In genomic region chr7:73419375-73419774, GRCm38 (mm10) we compare ENCODE assay signal across 10 mouse cellular contexts. TPM values are rescaled to one million over a fixed set of nuclear protein-coding genes. Genes with fewer than 3 reads are reported as not detected.
DNase-seq lines count a peak whose midpoint lies in the region; ATAC-seq and TF ChIP-seq lines count a peak whose summit lies in the region.
"Had no signal": no experiment of that assay in that cellular context is flagged by ENCODE, and none has a peak within 500 bp of the region (broad histone marks: within the 10 kb centered on the region; RNA-seq: fewer than 3 reads in every experiment).

No protein-coding gene starts in this region.

- H3K27me3 ChIP-seq in kidney, postnatal 0 days (ENCODE audit: insufficient read depth, low read length), result no peaks in the 10 kb centered on the region
- H3K27me3 ChIP-seq in MEL (ENCODE audit: control insufficient read depth in 1 of 2, insufficient read depth in 2 of 2, low read length in 2 of 2), result no peaks in the 10 kb centered on the region
- H3K27me3 ChIP-seq in forebrain, embryonic 11.5 days (ENCODE audit: control insufficient read depth, insufficient read depth, low read length), result no peaks in the 10 kb centered on the region
- H3K27me3 ChIP-seq in midbrain, embryonic 14.5 days (ENCODE audit: control insufficient read depth, insufficient read depth, low read length), result no peaks in the 10 kb centered on the region
- H3K27me3 ChIP-seq: limb, embryonic 13.5 days had no signal

- no peak for ATAC-seq in kidney, postnatal 0 days (replicated peaks; ENCODE audit: low FRiP score, low read depth)
- 0 out of 2 replicates have a peak, but pooled peaks have one; percentile 9 for ATAC-seq in forebrain, embryonic 11.5 days (replicated peaks; ENCODE audit: low FRiP score)
- peak; percentile 25; the same call in 1 of the 2 replicates for ATAC-seq in midbrain, embryonic 14.5 days (ENCODE audit: low FRiP score, low TSS enrichment)

- H3K4me3 ChIP-seq in kidney, postnatal 0 days (replicated peaks; ENCODE audit: low read depth, low read length), result no peak overlapping the region
- no peak overlapping the region for H3K4me3 ChIP-seq in MEL (ENCODE audit: control insufficient read depth in 1 of 2, insufficient read depth in 1 of 2, low read depth in 2 of 2, low read length in 2 of 2)
- H3K4me3 ChIP-seq in forebrain, embryonic 11.5 days (ENCODE audit: low read depth, low read length), result no peak overlapping the region
- no peak overlapping the region for H3K4me3 ChIP-seq in midbrain, embryonic 14.5 days (replicated peaks; ENCODE audit: low read depth, low read length)
- H3K4me3 ChIP-seq: limb, embryonic 13.5 days had no signal

- no peaks in the 10 kb centered on the region for H3K79me2 ChIP-seq in MEL (ENCODE audit: control insufficient read depth, insufficient read depth, low read length, poor library complexity)

- intact Hi-C loops in left cerebral cortex, postnatal 36 days (cut with DNase I), result no loop called here

- 52% methylated on average over 7 of the region's 7 CpGs for WGBS in kidney, postnatal 0 days
- WGBS in forebrain, embryonic 11.5 days, result 35% methylated on average over 7 of the region's 7 CpGs
- WGBS in midbrain, embryonic 14.5 days, result 28% methylated on average over 7 of the region's 7 CpGs

- peaks cover 4% of the 10 kb centered on the region; the same call in 1 of the 2 replicates for H3K36me3 ChIP-seq in kidney, postnatal 0 days (ENCODE audit: insufficient read depth, low read length)
- H3K36me3 ChIP-seq in MEL (ENCODE audit: control insufficient read depth in 1 of 2, insufficient read depth in 2 of 2, low read length in 2 of 2), result peaks cover 0 to 4% of the 10 kb centered on the region in 2 experiments; a peak in 2 of 4 replicates
- peaks cover 3% of the 10 kb centered on the region; the same call in 1 of the 2 replicates for H3K36me3 ChIP-seq in forebrain, embryonic 11.5 days (ENCODE audit: control insufficient read depth, insufficient read depth, low read length)
- H3K36me3 ChIP-seq in midbrain, embryonic 14.5 days (ENCODE audit: control insufficient read depth, insufficient read depth, low read length), result peaks cover 51% of the 10 kb centered on the region

- peak; percentile 54 for DNase-seq in kidney, postnatal 0 days (ENCODE audit: low spot score)
- DNase-seq in kidney, adult 8-10 months, result no peak
- no peak for DNase-seq in MEL (ENCODE audit: low read depth, low spot score)
- DNase-seq in forebrain, embryonic 11.5 days (ENCODE audit: low spot score), result no peak
- DNase-seq in midbrain, embryonic 14.5 days, result peak; percentile 62
- no peak for DNase-seq in Muller cell, postnatal 12 days (ENCODE audit: inconsistent ontology term)
- DNase-seq in left cerebral cortex, postnatal 36 days (ENCODE audit: low spot score in 2 of 2), result no peak
- DNase-seq in urinary bladder, adult 18-20 months (ENCODE audit: low spot score in 2 of 2), result no peak
- DNase-seq: heart, postnatal 4 days had no signal

- no peak for TF ChIP-seq RAD21 in MEL (IDR thresholded peaks at IDR 0.05; ENCODE audit: low read depth, low read length)

- no peak overlapping the region for H3K9ac ChIP-seq in kidney, postnatal 0 days (ENCODE audit: low read depth, low read length)
- no peak overlapping the region for H3K9ac ChIP-seq in MEL (ENCODE audit: control insufficient read depth, low read depth, low read length, poor library complexity, severe bottlenecking)
- H3K9ac ChIP-seq in forebrain, embryonic 11.5 days (ENCODE audit: low read length), result no peak overlapping the region
- no peak overlapping the region for H3K9ac ChIP-seq in midbrain, embryonic 14.5 days (replicated peaks; ENCODE audit: low read length)
- H3K9ac ChIP-seq: limb, embryonic 13.5 days had no signal

- H3K9me3 ChIP-seq in kidney, postnatal 0 days (replicated peaks; ENCODE audit: low read length), result no peaks in the 10 kb centered on the region
- no peaks in the 10 kb centered on the region for H3K9me3 ChIP-seq in MEL (replicated peaks; ENCODE audit: insufficient read depth, low read length)
- H3K9me3 ChIP-seq in forebrain, embryonic 11.5 days (ENCODE audit: control insufficient read depth, low read length), result no peaks in the 10 kb centered on the region
- no peaks in the 10 kb centered on the region for H3K9me3 ChIP-seq in midbrain, embryonic 14.5 days (ENCODE audit: control insufficient read depth, low read length)
- H3K9me3 ChIP-seq: limb, embryonic 13.5 days had no signal

- TF ChIP-seq POLR2A in MEL (IDR thresholded peaks at IDR 0.05; ENCODE audit: control insufficient read depth in 1 of 2, insufficient read depth in 1 of 2, low read depth in 1 of 2, low read length in 2 of 2, poor library complexity in 1 of 2), result no peak

- no peak for TF ChIP-seq EP300 in MEL (IDR thresholded peaks at IDR 0.05; ENCODE audit: low read depth in 1 of 2, low read length in 2 of 2)

- no peaks in the 10 kb centered on the region for H3K4me1 ChIP-seq in kidney, postnatal 0 days (replicated peaks; ENCODE audit: insufficient read depth, low read length)
- peaks cover 6 to 13% of the 10 kb centered on the region in 2 experiments for H3K4me1 ChIP-seq in MEL (ENCODE audit: control insufficient read depth in 1 of 2, insufficient read depth in 2 of 2, low read length in 2 of 2)
- H3K4me1 ChIP-seq in forebrain, embryonic 11.5 days (replicated peaks; ENCODE audit: control insufficient read depth, insufficient read depth, low read length), result peaks cover 5% of the 10 kb centered on the region; the same call in 1 of the 2 replicates
- H3K4me1 ChIP-seq in midbrain, embryonic 14.5 days (ENCODE audit: control insufficient read depth, insufficient read depth, low read length), result peaks cover 8% of the 10 kb centered on the region; the same call in 1 of the 2 replicates

- peak; percentile 57; the same call in 1 of the 2 replicates for TF ChIP-seq CTCF in kidney, postnatal 0 days (IDR thresholded peaks at IDR 0.05; ENCODE audit: low read depth)
- peak in 2 of 3 experiments; percentile 17 to 37; a peak in 3 of 6 replicates for TF ChIP-seq CTCF in MEL (IDR thresholded peaks at IDR 0.05 in 2 of 3, conservative IDR thresholded peaks at IDR 0.05 in 1 of 3; ENCODE audit: control insufficient read depth in 1 of 3, insufficient read depth in 1 of 3, low read depth in 2 of 3, low read length in 3 of 3, poor library complexity in 1 of 3, severe bottlenecking in 1 of 3)

- no peak overlapping the region for H3K27ac ChIP-seq in kidney, postnatal 0 days
- no peak overlapping the region for H3K27ac ChIP-seq in MEL (ENCODE audit: control insufficient read depth, low read depth, low read length)
- 0 out of 2 replicates have a peak overlapping the region, but pooled peaks have one; percentile 18 for H3K27ac ChIP-seq in forebrain, embryonic 11.5 days (ENCODE audit: low read depth, low read length)
- H3K27ac ChIP-seq in midbrain, embryonic 14.5 days (replicated peaks; ENCODE audit: low read depth, low read length), result peak overlapping the region; percentile 45

- no peak overlapping the region for H3K4me2 ChIP-seq in kidney, postnatal 0 days (ENCODE audit: low read length)
- H3K4me2 ChIP-seq in forebrain, embryonic 11.5 days (ENCODE audit: low read depth, low read length, severe bottlenecking), result no peak overlapping the region
- no peak overlapping the region for H3K4me2 ChIP-seq in midbrain, embryonic 14.5 days (ENCODE audit: low read length)
- H3K4me2 ChIP-seq: limb, embryonic 13.5 days had no signal

TF ChIP-seq in MEL, 35 proteins besides CTCF, POLR2A, EP300 and RAD21:
- TF ChIP-seq SIN3A (IDR thresholded peaks at IDR 0.05; ENCODE audit: low read length) (no peak), USF1 (IDR thresholded peaks at IDR 0.05; ENCODE audit: low read depth, low read length) (0 out of 2 replicates have a peak, but pooled peaks have one; percentile 9), SMC3 (IDR thresholded peaks at IDR 0.05; ENCODE audit: low read depth, low read length) (peak; percentile 32; the same call in 1 of the 2 replicates)

RNA-seq across cellular contexts. Expression of gene Rgma, which starts 44.1 kb away (rescaled TPM):
- 6.6 and 6.7 TPM in 2 replicates for polyA plus RNA-seq in kidney, postnatal 0 days (2015; fragmentation: Nextera tagmentation; extraction: Ambion mirVana)
- total RNA-seq in MEL (2012; rRNA removed), result not detected in 2 replicates
- not detected for polyA plus RNA-seq in MEL (2012; ENCODE audit: insufficient read depth in 1 of 2, insufficient read length in 2 of 2, low read depth in 1 of 2, low replicate concordance in 2 of 2, missing spikeins in 1 of 2)
- 37.0 and 40.5 TPM in 2 replicates for polyA plus RNA-seq in forebrain, embryonic 11.5 days (2014; fragmentation: Nextera tagmentation; extraction: Ambion mirVana)
- polyA plus RNA-seq in midbrain, embryonic 14.5 days (2014; fragmentation: Nextera tagmentation; extraction: Ambion mirVana), result 46.4 and 59.4 TPM in 2 replicates
- total RNA-seq in left cerebral cortex, postnatal 36 days (2021), result 10 to 100 TPM; 59.0 to 64.1 TPM

Comparison
In these comparisons a context has a peak if more than half of its experiments do, and no peak if none do; other contexts are left out.
1. DNase-seq: peak in kidney, postnatal 0 days (single experiment) and midbrain, embryonic 14.5 days (single experiment); none in kidney, adult 8-10 months (0 of 2), MEL (single experiment), forebrain, embryonic 11.5 days (single experiment), Muller cell, postnatal 12 days (single experiment), left cerebral cortex, postnatal 36 days (0 of 2) and urinary bladder, adult 18-20 months (0 of 2).
2. H3K27ac ChIP-seq: peak in forebrain, embryonic 11.5 days (single experiment) and midbrain, embryonic 14.5 days (single experiment); none in kidney, postnatal 0 days (single experiment) and MEL (single experiment).